Mouse (Mus musculus) CH12.LX (cell line): Measurements from ENCODE around the gene Unc13b. TPM values are rescaled to one million over a fixed set of nuclear protein-coding genes. Genes with fewer than 3 reads are reported as not detected.

Experiments
- DNase-seq: peaks from one replicate; pipeline ENCODE4 v3.0.0-alpha.2; 2013; ENCODE audit errors: extremely low read depth
- H3K27ac ChIP-seq: 2 replicates; pipeline ENCODE4 v1.5.1; 2012; ENCODE audit warnings: low read depth, mild to moderate bottlenecking, control low read depth, moderate library complexity; ENCODE audit not compliant: insufficient read depth
- H3K27me3 ChIP-seq: replicated peaks from 2 replicates; pipeline ENCODE3; 2012; ENCODE audit warnings: inconsistent platforms
- H3K36me3 ChIP-seq, 2 experiments: replicated peaks in 1 of 2; 2 replicates each; pipeline versions ENCODE3 to v1.6.1; 2012; ENCODE audit warnings: inconsistent platforms in 1 of 2, low read length in 1 of 2, mild to moderate bottlenecking in 1 of 2, mixed read lengths in 1 of 2, moderate library complexity in 1 of 2; ENCODE audit not compliant: control insufficient read depth in 1 of 2, insufficient read depth in 1 of 2
- H3K4me1 ChIP-seq, 2 experiments: 2 replicates each; pipeline ENCODE4 v1.6.1; 2012; ENCODE audit warnings: inconsistent platforms in 1 of 2, moderate library complexity in 1 of 2; ENCODE audit not compliant: insufficient read depth in 2 of 2, control insufficient read depth in 1 of 2
- H3K4me2 ChIP-seq: 2 replicates; pipeline ENCODE4 v1.6.1; 2012; ENCODE audit warnings: low read depth, mild to moderate bottlenecking, control low read depth; ENCODE audit not compliant: poor library complexity, insufficient read depth, severe bottlenecking
- H3K4me3 ChIP-seq, 3 experiments: fragments of 150-350 bp in 1 of 3; sonication (generic) in 1 of 3; replicated peaks in 1 of 3; 2 replicates each; pipeline versions ENCODE3 to v1.5.1; 2011 to 2012; ENCODE audit warnings: low read depth in 2 of 3, low read length in 2 of 3, mild to moderate bottlenecking in 2 of 3, moderate library complexity in 2 of 3, control low read depth in 1 of 3, improper control_type of control experiment in 1 of 3, inconsistent platforms in 1 of 3, mixed read lengths in 1 of 3; ENCODE audit not compliant: poor library complexity in 1 of 3
- H3K79me2 ChIP-seq: replicated peaks from 2 replicates; pipeline ENCODE4 v1.6.1; 2012; ENCODE audit warnings: mild to moderate bottlenecking, moderate library complexity; ENCODE audit not compliant: control insufficient read depth, poor library complexity, insufficient read depth, severe bottlenecking; ENCODE audit errors: extremely low read depth
- H3K9ac ChIP-seq: 2 replicates; pipeline ENCODE4 v1.6.1; 2012; ENCODE audit warnings: low read depth, mild to moderate bottlenecking, control low read depth, moderate library complexity; ENCODE audit not compliant: insufficient read depth
- H3K9me3 ChIP-seq: replicated peaks from 2 replicates; pipeline ENCODE3; 2012; ENCODE audit warnings: low read length, inconsistent platforms, mixed read lengths
- BHLHE40 ChIP-seq: IDR thresholded peaks from 2 replicates; pipeline ENCODE4 v1.6.1; 2011; ENCODE audit warnings: mild to moderate bottlenecking, low read depth, low read length, improper control_type of control experiment
- CHD2 ChIP-seq: IDR thresholded peaks from 2 replicates; pipeline ENCODE4 v1.6.1; 2011; ENCODE audit warnings: low read length, improper control_type of control experiment
- CTCF ChIP-seq, 2 experiments: IDR thresholded peaks in 1 of 2; conservative IDR thresholded peaks in 1 of 2; 2 replicates each; pipeline ENCODE4 v1.5.1; 2011 to 2012; ENCODE audit warnings: low read depth in 2 of 2, low read length in 2 of 2, improper control_type of control experiment in 1 of 2, inconsistent platforms in 1 of 2, mild to moderate bottlenecking in 1 of 2, moderate library complexity in 1 of 2
- ETS1 ChIP-seq: conservative IDR thresholded peaks from 2 replicates; pipeline ENCODE4 v1.6.1; 2012; ENCODE audit warnings: low read depth, mild to moderate bottlenecking, inconsistent platforms, low read length, improper control_type of control experiment, moderate library complexity
- GABPA ChIP-seq: IDR thresholded peaks from 2 replicates; pipeline ENCODE4 v1.6.1; 2012; ENCODE audit warnings: low read depth, low read length, improper control_type of control experiment, inconsistent platforms; ENCODE audit not compliant: insufficient replicate concordance
- JUN ChIP-seq: IDR thresholded peaks from 2 replicates; pipeline ENCODE4 v1.6.1; 2011; ENCODE audit warnings: low read depth, mild to moderate bottlenecking, low read length, improper control_type of control experiment, moderate library complexity; ENCODE audit not compliant: insufficient read depth
- JUND ChIP-seq: conservative IDR thresholded peaks from 2 replicates; pipeline ENCODE4 v1.6.1; 2011; ENCODE audit warnings: low read depth, low read length, improper control_type of control experiment
- MAX ChIP-seq: IDR thresholded peaks from 2 replicates; pipeline ENCODE4 v1.6.1; 2011; ENCODE audit warnings: low read length, improper control_type of control experiment
- MXI1 ChIP-seq: IDR thresholded peaks from 2 replicates; pipeline ENCODE4 v1.6.1; 2011; ENCODE audit warnings: mild to moderate bottlenecking, low read depth, low read length, improper control_type of control experiment
- PAX5 ChIP-seq: IDR thresholded peaks from 2 replicates; pipeline ENCODE4 v1.6.1; 2012; ENCODE audit warnings: low read length, inconsistent platforms, mixed read lengths
- POLR2AphosphoS2 ChIP-seq: IDR thresholded peaks from 2 replicates; pipeline ENCODE4 v1.6.1; 2011; ENCODE audit warnings: low read depth, low read length, improper control_type of control experiment
- RAD21 ChIP-seq: IDR thresholded peaks from 2 replicates; pipeline ENCODE4 v1.6.1; 2011; ENCODE audit warnings: low read depth, mild to moderate bottlenecking, low read length, improper control_type of control experiment, moderate library complexity
- RCOR1 ChIP-seq: conservative IDR thresholded peaks from 2 replicates; pipeline ENCODE4 v1.6.1; 2012; ENCODE audit warnings: low read depth, mild to moderate bottlenecking, inconsistent platforms, low read length, improper control_type of control experiment
- SIN3A ChIP-seq: IDR thresholded peaks from 2 replicates; pipeline ENCODE4 v1.6.1; 2012; ENCODE audit warnings: low read length, improper control_type of control experiment, inconsistent platforms
- TCF12 ChIP-seq: IDR thresholded peaks from 2 replicates; pipeline ENCODE4 v1.6.1; 2014; ENCODE audit warnings: low read depth, mild to moderate bottlenecking, inconsistent platforms, low read length, improper control_type of control experiment
- USF1 ChIP-seq: IDR thresholded peaks from 2 replicates; pipeline ENCODE4 v1.6.1; 2014; ENCODE audit warnings: low read depth, mild to moderate bottlenecking, inconsistent platforms, low read length, improper control_type of control experiment
- ZNF384 ChIP-seq: IDR thresholded peaks from 2 replicates; pipeline ENCODE4 v1.6.1; 2012; ENCODE audit warnings: low read depth, low read length, improper control_type of control experiment, inconsistent platforms
- dilution Hi-C: fragments of 300-500 bp; cut with MboI; formaldehyde crosslinking; loops from 2 replicates; pipeline ENCODE4 v1.14.3; 2020; ENCODE audit warnings: low sequenced_read_pairs; ENCODE audit not compliant: extremely low pct_unique_long_range_greater_than_20kb, extremely low pct_ligation_motif_present
- in situ Hi-C: fragments of 300-500 bp; cut with MboI; formaldehyde crosslinking; loops from 3 replicates; pipeline ENCODE4 v1.14.3; 2019; ENCODE audit warnings: low sequenced_read_pairs, low pct_ligation_motif_present, low pct_unique_long_range_greater_than_20kb, mixed read lengths
- polyA plus RNA-seq: library from polyadenylated mRNA; unstranded; fragments of >175 nt; gene quantifications from 2 replicates; pipeline ENCODE4 v1.2.1, GENCODE M21; 2012; ENCODE audit warnings: low read depth; ENCODE audit not compliant: insufficient read length
- total RNA-seq, 2 experiments: library from RNA; depleted of rRNA; stranded (reverse); fragments of 300-350 nt in 1 of 2; fragments of >200 nt in 1 of 2; gene quantifications; 2 replicates each; pipeline ENCODE4 v1.2.3; 2012 to 2014

Unc13b gene
- total and polyA plus RNA-seq, 3 experiments, result 0.08 to 0.23 (median 0.19) TPM

DNA sequence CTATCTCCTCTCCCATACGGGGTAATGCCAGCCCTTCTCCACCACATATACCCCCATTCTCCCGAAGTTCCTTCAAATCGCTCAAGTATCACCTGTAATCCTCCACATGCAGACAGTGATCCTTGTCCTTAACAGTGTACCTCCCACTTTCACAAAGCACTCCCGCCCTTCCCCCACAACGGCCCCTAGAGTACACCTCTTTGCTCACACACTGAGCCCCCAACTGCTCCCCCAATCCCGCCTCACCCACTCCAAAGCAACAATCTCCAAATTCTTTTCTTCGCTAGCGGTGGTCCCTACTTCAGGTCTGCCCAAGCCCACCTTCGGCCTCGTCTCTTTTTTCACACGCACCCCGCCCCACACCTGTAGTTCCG lies 13.5 kb upstream of the Unc13b start:
- peaks cover 14 to 53% of the 10 kb centered on the region in 2 experiments for H3K4me1 ChIP-seq
- H3K27me3 ChIP-seq, result no peaks in the 10 kb centered on the region
- in situ Hi-C loops, result no loop called here
- dilution Hi-C loops, result no loop called here
- no peak overlapping the region for H3K9ac ChIP-seq
- no peaks in the 10 kb centered on the region for H3K36me3 ChIP-seq
- H3K4me2 ChIP-seq, result peak overlapping the region; percentile 87
- peak overlapping the region; percentile 50 to 59 (median 57) for H3K4me3 ChIP-seq
- DNase-seq, result no peak
- no peak for TF ChIP-seq ZNF384
- no peak for TF ChIP-seq MAX
- TF ChIP-seq JUND, result no peak
- TF ChIP-seq TCF12, result no peak
- TF ChIP-seq USF1, result no peak
- no peak for TF ChIP-seq GABPA
- peak overlapping the region; percentile 70; the same call in 1 of the 2 replicates for H3K27ac ChIP-seq
- no peaks in the 10 kb centered on the region for H3K9me3 ChIP-seq
- H3K79me2 ChIP-seq, result no peaks in the 10 kb centered on the region

GRCm38 (mm10) chr4:43045659-43046302 lies 13.0 kb upstream of the Unc13b start, which contains the start of gene Fam214b:
TSS of gene Fam214b (minus strand) at chr4:43046220.
- dilution Hi-C loops, result no loop called here
- peaks cover 14 to 49% of the 10 kb centered on the region in 2 experiments for H3K4me1 ChIP-seq
- no peak within 1 kb of the TSS for H3K9ac ChIP-seq
- H3K27ac ChIP-seq, result peak within 1 kb of the TSS; percentile 70; the same call in 1 of the 2 replicates
- H3K36me3 ChIP-seq, result no peaks in the 10 kb centered on the region
- H3K4me2 ChIP-seq, result peak within 1 kb of the TSS; percentile 87
- H3K27me3 ChIP-seq, result no peaks in the 10 kb centered on the region
- peak within 1 kb of the TSS; percentile 50 to 59 (median 57) for H3K4me3 ChIP-seq
- H3K9me3 ChIP-seq, result no peaks in the 10 kb centered on the region
- in situ Hi-C loops, result no loop called here
- H3K79me2 ChIP-seq, result no peaks in the 10 kb centered on the region
- peak; percentile 94 for DNase-seq
- TF ChIP-seq ETS1 (no peak), JUN (no peak), SIN3A (peak; percentile 29; the same call in 1 of the 2 replicates), RCOR1 (no peak), CHD2 (no peak), TCF12 (no peak), MXI1 (peak; percentile 76), RAD21 (no peak), MAX (peak; percentile 21), BHLHE40 (peak; percentile 85), ZNF384 (no peak), CTCF (conservative IDR thresholded peaks at IDR 0.05 in 1 of 2, IDR thresholded peaks at IDR 0.05 in 1 of 2; ENCODE audit: low read depth in 2 of 2, low read length in 2 of 2) (no peak), PAX5 (no peak), POLR2AphosphoS2 (no peak)
- TF ChIP-seq, all 38 proteins: peak for 4
